Mouse (Mus musculus) neutrophil, adult 5-6 weeks (primary cell): ENCODE results near the gene Zmym5. TPM values are rescaled to one million over a fixed set of nuclear protein-coding genes. Genes with fewer than 3 reads are reported as not detected.
"Not testable (repeated sequence)": the region's sequence is repeated elsewhere in the genome, so short reads cannot be mapped to it uniquely, and the experiment has no call there.

ENCODE experiments used
- ATAC-seq: fragments of 151-379, 151-347 bp; 2 replicates; pipeline ENCODE4 v1.8.0; 2017; ENCODE audit warnings: mild to moderate bottlenecking, moderate TSS enrichment; ENCODE audit not compliant: insufficient number of reproducible peaks, poor library complexity, low FRiP score, severe bottlenecking; ENCODE audit errors: extremely low read depth
- total RNA-seq: library from RNA; stranded (forward); fragments of 200-1000 nt; gene quantifications from 2 replicates; pipeline ENCODE4 v1.2.3, GENCODE M21; 2017

The Zmym5 gene
- total RNA-seq, result 63.9 and 68.0 TPM in 2 replicates

- ATAC-seq, result peak; percentile 95
These were observed at the start of gene Zmym5 for GRCm38 (mm10) chr14:56811701-56812339. TSS of gene Zmym5 (minus strand) at chr14:56811716.

DNA sequence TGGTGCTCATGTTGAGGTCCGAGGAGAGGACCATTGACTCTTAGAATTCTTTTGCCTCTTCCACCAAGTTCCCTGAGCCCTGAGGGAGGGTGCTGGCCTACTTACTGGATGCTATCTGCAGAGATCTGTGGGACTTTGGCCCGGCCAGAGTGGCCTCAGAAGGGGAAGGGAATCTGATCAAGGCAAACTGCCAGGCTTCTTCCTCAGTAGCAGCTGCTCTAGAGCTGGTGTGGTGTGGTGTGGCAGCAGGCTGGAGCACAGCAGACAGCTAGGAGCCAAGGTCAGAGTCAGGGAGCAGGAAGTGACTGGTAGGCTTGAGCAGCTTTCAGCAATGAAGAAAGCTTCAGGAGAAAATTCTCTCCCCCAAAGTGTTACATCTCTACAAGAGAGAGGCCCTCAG is 38.2 kb upstream of the Zmym5 start:
- no peak for ATAC-seq

GRCm38 (mm10) chr14:56848322-56848721 is 36.8 kb upstream of the Zmym5 start:
- no peak for ATAC-seq

DNA sequence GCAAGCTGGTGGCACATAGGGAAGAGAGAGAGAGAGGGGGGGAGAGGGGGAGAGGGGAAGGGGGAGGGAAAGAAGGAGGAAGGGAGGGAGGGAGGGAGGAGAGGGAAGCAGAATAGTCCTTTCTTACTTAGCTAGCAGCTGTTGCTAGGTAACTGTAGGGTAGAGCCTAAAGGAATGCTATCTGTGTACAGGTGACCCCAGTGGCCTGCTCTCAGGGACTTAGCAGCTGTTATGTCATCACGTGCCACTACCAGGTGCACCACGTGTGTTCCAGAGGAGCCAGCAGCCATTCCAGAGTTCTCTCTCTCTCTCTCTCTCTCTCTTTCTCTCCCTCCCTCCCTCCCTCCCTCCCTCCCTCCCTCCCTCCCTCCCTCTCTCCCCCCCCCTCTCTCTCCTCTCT is 33.0 kb upstream of the Zmym5 start:
- ATAC-seq, result no peak

- ATAC-seq, result no peak
These were observed 32.5 kb upstream of the Zmym5 start for GRCm38 (mm10) chr14:56844033-56844432.

GRCm38 (mm10) chr14:56834576-56834975 is 23.1 kb upstream of the Zmym5 start:
- ATAC-seq, result not testable (repeated sequence)

GRCm38 (mm10) chr14:56833211-56833610 is 21.7 kb upstream of the Zmym5 start:
- peak; percentile 76; the same call in 1 of the 2 replicates for ATAC-seq

DNA sequence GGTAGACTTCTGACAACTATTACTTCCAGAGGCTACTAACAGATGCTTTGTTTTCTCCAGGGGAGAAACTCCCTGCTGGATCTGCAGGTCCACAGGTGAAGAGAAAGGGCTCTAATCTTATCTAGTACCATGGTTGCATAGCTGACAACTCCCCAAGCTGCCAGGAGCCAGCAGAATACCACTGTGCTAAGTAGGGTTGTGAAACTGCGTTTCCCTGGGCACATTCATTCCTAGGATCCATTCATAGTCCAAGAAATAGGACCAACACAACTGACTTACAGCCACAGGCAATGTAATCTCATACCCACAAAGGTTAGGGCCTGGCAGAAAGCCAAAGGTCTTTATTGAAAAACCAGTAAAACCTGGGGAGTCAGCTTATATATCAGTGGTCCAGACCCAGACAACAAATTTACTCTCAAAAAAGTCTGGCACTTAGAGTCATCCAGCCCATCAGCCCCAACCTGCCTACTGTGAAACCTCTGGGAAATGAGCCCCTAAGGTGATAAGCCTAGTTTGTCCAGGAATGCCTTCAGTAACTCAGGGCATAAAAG is 21.1 kb upstream of the Zmym5 start:
- no peak for ATAC-seq

DNA sequence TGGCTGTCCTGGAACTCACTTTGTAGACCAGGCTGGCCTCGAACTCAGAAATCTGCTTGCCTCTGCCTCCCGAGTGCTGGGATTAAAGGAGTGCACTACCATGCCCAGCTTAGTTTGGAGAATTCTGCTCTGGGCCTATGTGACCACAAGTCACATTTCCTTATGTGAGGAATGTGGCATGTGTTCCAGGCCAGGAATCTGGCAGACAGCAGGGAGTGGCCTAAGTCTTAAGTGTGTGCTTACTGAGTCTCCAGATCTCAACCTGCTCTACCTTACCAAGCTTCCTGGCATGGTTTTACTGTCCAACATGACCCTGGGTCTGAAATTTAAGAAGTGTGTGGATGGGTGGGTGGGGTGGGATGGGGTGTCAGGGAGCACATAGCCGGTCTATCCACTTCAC is 20.6 kb upstream of the Zmym5 start:
- ATAC-seq, result no peak

GRCm38 (mm10) chr14:56830491-56831045 is 19.1 kb upstream of the Zmym5 start:
- ATAC-seq, result peak; percentile 68

DNA sequence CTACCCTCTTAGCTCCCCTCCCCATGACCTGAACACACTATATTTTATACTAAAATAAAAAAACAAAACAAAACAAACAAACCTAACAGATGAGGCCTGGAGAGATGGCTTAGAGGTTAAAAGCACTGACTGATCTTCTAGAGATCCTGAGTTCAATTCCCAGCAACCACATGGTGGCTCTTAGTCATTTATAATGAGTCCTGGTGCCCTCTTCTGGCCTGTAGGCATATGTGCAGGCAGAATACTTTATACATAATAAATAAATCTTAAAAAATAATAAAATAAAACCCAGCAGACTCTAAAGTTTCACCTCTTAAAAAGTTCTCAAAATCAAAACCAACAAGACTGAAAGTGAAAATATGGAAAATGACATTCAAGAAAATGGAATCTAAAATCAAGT is 13.0 kb upstream of the Zmym5 start:
- no peak for ATAC-seq

GRCm38 (mm10) chr14:56817616-56818015 is 6.1 kb upstream of the Zmym5 start:
- ATAC-seq, result no peak

DNA sequence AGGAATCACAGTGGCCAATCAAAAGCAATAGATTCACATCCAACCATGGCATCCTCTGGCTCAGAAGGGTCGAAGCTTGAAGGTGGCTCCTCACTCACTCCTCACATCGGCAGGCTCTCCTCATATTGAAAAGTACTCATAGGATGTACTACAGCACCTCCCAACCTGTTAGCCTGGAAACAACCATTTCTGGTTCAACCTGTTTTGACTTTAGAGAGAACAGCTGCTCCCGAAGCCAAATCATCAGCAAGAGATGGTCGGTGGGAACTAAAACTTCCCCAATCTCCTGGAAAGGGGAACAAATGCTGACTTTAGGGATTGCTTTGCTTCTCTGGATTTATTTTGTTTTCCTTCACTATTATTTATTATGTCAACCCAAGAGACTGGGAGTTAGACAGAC is 5.6 kb upstream of the Zmym5 start:
- ATAC-seq, result no peak

DNA sequence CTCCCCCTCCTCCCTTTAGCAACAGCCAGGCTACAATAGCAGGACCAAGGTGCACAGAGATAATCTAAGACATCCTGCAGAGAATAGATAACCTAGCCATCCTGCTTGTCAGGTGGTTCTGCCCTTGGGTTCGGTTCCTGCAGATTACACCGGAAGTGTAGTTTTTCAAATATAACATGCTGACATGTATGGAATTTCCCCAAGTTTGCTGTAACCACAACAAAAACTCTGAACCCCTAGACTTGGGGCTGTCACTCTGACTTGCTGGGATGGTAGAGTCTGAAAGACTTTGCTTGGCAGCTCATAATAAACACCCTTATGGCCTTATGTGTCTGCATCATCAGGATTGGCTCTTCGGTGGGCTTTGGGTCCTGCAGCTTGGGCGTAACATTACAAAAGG is 5.0 kb upstream of the Zmym5 start:
- no peak for ATAC-seq

- ATAC-seq, result peak; percentile 40
These were observed 1.1 kb upstream of the Zmym5 start for GRCm38 (mm10) chr14:56812520-56813036.

GRCm38 (mm10) chr14:56810781-56811690 is 480 bp downstream of the Zmym5 start:
- not testable (repeated sequence) for ATAC-seq

DNA sequence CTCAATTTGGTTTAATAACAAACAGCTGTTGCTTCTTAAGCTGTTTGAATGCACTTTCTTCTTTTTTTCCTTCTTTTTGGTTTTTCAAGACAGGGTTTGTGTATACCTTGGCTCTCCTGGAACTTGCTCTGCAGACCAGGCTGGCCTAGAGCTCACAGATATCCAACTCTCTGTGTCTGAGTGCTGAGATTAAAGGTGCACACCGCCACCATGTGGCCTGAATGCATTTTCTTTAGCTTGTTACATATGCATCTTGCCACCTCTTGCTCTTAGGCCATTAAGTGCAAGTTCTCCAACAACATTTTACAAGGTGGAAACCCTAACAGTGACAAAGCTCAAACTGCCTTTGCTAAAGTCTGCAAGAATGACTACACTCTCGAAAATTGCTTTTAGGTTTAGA is 18.3 kb downstream of the Zmym5 start:
- no peak for ATAC-seq

GRCm38 (mm10) chr14:56784575-56784974 is 26.9 kb downstream of the Zmym5 start:
- ATAC-seq, result no peak

DNA sequence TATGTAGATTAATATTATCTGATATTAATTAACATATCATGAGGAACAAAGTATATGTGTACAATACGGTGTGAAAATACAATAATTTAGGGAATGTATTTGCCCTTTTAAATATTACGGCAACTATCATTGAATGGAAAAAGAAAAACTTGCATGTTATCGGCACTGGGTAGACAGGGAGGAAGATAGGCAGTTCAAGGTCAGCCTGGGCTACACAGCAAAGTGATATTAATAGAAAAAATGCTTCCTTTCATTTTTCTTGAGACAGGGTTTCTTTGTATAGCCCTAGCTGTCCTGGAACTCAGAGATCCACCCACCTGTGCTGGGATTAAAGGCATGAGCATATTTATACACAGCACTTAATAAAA is 32.6 kb downstream of the Zmym5 start:
- no peak for ATAC-seq
